Mouse (Mus musculus): ENCODE data around the gene Morn3. TPM values are rescaled to one million over a fixed set of nuclear protein-coding genes. Genes with fewer than 3 reads are reported as not detected.
"Not testable (repeated sequence)": the region's sequence is repeated elsewhere in the genome, so short reads cannot be mapped to it uniquely, and the experiment has no call there.

Morn3 gene
- polyA plus RNA-seq, 1 experiment from 2014 or later: not detected

DNA sequence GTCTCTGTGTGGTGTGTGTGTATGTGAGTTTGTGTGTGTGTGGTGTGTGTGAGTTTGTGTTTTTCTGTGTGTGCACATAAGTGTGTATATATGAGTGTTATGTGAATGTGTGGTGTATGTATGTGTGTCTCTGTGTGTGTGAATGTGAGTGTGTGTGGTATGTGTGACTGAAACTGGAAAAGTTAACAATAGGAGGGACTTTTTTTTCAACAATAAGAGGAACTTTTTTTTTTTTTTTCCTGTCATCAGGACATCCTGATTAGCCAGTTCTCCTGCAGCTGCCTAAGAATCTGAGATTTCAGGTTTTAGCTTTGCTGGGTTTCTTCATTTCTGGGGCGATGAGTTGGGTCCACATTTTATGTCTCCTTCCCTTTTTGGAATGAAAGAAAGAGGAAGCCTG, 32.8 kb upstream of the Morn3 start:
- 75% methylated on average over 1 of the region's 1 CpGs for WGBS
- 0 out of 2 replicates have a peak overlapping the region, but pooled peaks have one; percentile 14 for H3K4me2 ChIP-seq
- ATAC-seq (ENCODE audit: extremely low read depth, insufficient number of reproducible peaks, low FRiP score, low TSS enrichment): no peak
- H3K4me3 ChIP-seq: no peak overlapping the region
- H3K36me3 ChIP-seq: 0 out of 2 replicates have a peak, but pooled peaks cover 4% of the 10 kb centered on the region
- peak overlapping the region; percentile 64 for H3K27ac ChIP-seq (replicated peaks)
- no peak overlapping the region for H3K9ac ChIP-seq
- peaks cover 4% of the 10 kb centered on the region; the same call in 1 of the 2 replicates for H3K9me3 ChIP-seq
- H3K27me3 ChIP-seq (replicated peaks): no peaks in the 10 kb centered on the region
- H3K4me1 ChIP-seq: peaks cover 39% of the 10 kb centered on the region

GRCm38 (mm10) chr5:123076419-123077281, 29.8 kb upstream of the Morn3 start:
- no peaks in the 10 kb centered on the region for H3K27me3 ChIP-seq (replicated peaks)
- peak; percentile 56 for ATAC-seq (ENCODE audit: extremely low read depth, insufficient number of reproducible peaks, low FRiP score, low TSS enrichment)

GRCm38 (mm10) chr5:123075576-123076418, 29.0 kb upstream of the Morn3 start:
- 0 out of 2 replicates have a peak, but pooled peaks cover 4% of the 10 kb centered on the region for H3K36me3 ChIP-seq
- ATAC-seq (ENCODE audit: extremely low read depth, insufficient number of reproducible peaks, low FRiP score, low TSS enrichment): peak; percentile 92
- peak overlapping the region; percentile 72 for H3K27ac ChIP-seq (replicated peaks)
- peaks cover 31% of the 10 kb centered on the region for H3K4me1 ChIP-seq
- H3K4me2 ChIP-seq: peak overlapping the region; percentile 97
- no peaks in the 10 kb centered on the region for H3K27me3 ChIP-seq (replicated peaks)
- H3K4me3 ChIP-seq: peak overlapping the region; percentile 78
- 5% methylated on average over 44 of the region's 45 CpGs for WGBS
- peaks cover 4% of the 10 kb centered on the region; the same call in 1 of the 2 replicates for H3K9me3 ChIP-seq
- peak overlapping the region; percentile 86 for H3K9ac ChIP-seq

More at GRCm38 (mm10) chr5:123076419-123077281, 29.8 kb upstream of the Morn3 start:
- H3K36me3 ChIP-seq: 0 out of 2 replicates have a peak, but pooled peaks cover 4% of the 10 kb centered on the region
- under 1% methylated on average over 35 of the region's 35 CpGs for WGBS
- peak overlapping the region; percentile 78 for H3K4me3 ChIP-seq
- H3K27ac ChIP-seq (replicated peaks): peak overlapping the region; percentile 66
- H3K9ac ChIP-seq: peak overlapping the region; percentile 86
- peaks cover 4% of the 10 kb centered on the region; the same call in 1 of the 2 replicates for H3K9me3 ChIP-seq
- H3K4me1 ChIP-seq: peaks cover 31% of the 10 kb centered on the region
- peak overlapping the region; percentile 97 for H3K4me2 ChIP-seq

- Histone ChIP-seq H3K9me3 (no peaks in the 10 kb centered on the region), H3K27me3 (replicated peaks) (no peaks in the 10 kb centered on the region), H3K36me3 (no peaks in the 10 kb centered on the region), H3K4me2 (no peak overlapping the region), H3K4me3 (no peak overlapping the region), H3K4me1 (peaks cover 15% of the 10 kb centered on the region), H3K9ac (no peak overlapping the region), H3K27ac (replicated peaks) (no peak overlapping the region)
- no peak for ATAC-seq (ENCODE audit: extremely low read depth, insufficient number of reproducible peaks, low FRiP score, low TSS enrichment)
- WGBS: 83% methylated on average over 2 of the region's 2 CpGs
Observed at GRCm38 (mm10) chr5:123068714-123069113, 21.9 kb upstream of the Morn3 start.

GRCm38 (mm10) chr5:123068115-123068514, 21.3 kb upstream of the Morn3 start, which contains the start of gene Tmem120b:
Gene Tmem120b (plus strand): TSS chr5:123068415.
- Histone ChIP-seq H3K4me1 (peaks cover 15% of the 10 kb centered on the region), H3K36me3 (no peaks in the 10 kb centered on the region), H3K4me3 (no peak within 1 kb of the TSS), H3K9ac (0 out of 2 replicates have a peak within 1 kb of the TSS, but pooled peaks have one; percentile 19), H3K27ac (replicated peaks) (peak within 1 kb of the TSS; percentile 84), H3K27me3 (replicated peaks) (no peaks in the 10 kb centered on the region), H3K9me3 (no peaks in the 10 kb centered on the region), H3K4me2 (peak within 1 kb of the TSS; percentile 31; the same call in 1 of the 2 replicates)
- WGBS: 80% methylated on average over 12 of the region's 12 CpGs
- no peak for ATAC-seq (ENCODE audit: extremely low read depth, insufficient number of reproducible peaks, low FRiP score, low TSS enrichment)

DNA sequence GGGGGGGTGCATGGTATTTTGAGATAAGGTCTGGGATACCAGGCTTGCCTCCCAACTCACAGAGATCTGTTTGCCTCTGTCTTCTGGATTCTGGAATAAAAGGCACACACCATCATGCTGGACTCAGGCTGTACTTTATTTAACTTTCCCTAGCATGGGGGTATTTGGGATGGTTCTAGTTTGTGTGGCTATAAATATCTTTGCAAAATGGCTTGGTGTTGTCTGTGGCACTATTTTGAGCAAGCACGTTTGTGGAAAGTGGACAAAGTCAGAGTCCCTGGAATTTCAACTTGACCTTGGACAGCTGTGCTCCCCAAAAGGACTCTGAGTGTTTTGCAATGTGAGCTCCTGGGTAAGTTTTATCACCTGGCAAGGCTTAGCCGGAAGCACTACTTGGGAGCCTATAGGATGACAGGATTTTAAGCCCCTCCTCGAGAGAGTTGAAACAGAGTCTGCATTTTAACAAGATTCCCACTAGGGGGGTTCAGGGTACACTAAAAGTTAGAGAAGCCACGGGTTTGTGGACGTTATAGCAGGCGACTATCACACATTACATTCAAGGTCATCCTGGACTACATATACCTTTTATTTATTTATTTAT, 20.7 kb upstream of the Morn3 start:
- no peak overlapping the region for H3K4me3 ChIP-seq
- H3K27me3 ChIP-seq (replicated peaks): no peaks in the 10 kb centered on the region
- no peaks in the 10 kb centered on the region for H3K36me3 ChIP-seq
- peaks cover 15% of the 10 kb centered on the region for H3K4me1 ChIP-seq
- 11% methylated on average over 6 of the region's 6 CpGs for WGBS
- ATAC-seq (ENCODE audit: extremely low read depth, insufficient number of reproducible peaks, low FRiP score, low TSS enrichment): peak; percentile 46
- H3K9me3 ChIP-seq: no peaks in the 10 kb centered on the region
- peak overlapping the region; percentile 31; the same call in 1 of the 2 replicates for H3K4me2 ChIP-seq
- peak overlapping the region; percentile 84 for H3K27ac ChIP-seq (replicated peaks)
- no peak overlapping the region for H3K9ac ChIP-seq

- Histone ChIP-seq H3K9ac (peak overlapping the region; percentile 30; the same call in 1 of the 2 replicates), H3K4me2 (no peak overlapping the region), H3K27ac (replicated peaks) (no peak overlapping the region), H3K27me3 (replicated peaks) (no peaks in the 10 kb centered on the region), H3K4me1 (peaks cover 31% of the 10 kb centered on the region), H3K4me3 (no peak overlapping the region), H3K9me3 (no peaks in the 10 kb centered on the region), H3K36me3 (no peaks in the 10 kb centered on the region)
- WGBS: 30% methylated on average over 6 of the region's 6 CpGs
- no peak for ATAC-seq (ENCODE audit: extremely low read depth, insufficient number of reproducible peaks, low FRiP score, low TSS enrichment)
Observed at GRCm38 (mm10) chr5:123064207-123064606, 17.4 kb upstream of the Morn3 start.

GRCm38 (mm10) chr5:123063141-123063540, 16.3 kb upstream of the Morn3 start:
- Histone ChIP-seq H3K4me2 (no peak overlapping the region), H3K9ac (no peak overlapping the region), H3K4me3 (no peak overlapping the region), H3K9me3 (no peaks in the 10 kb centered on the region), H3K27me3 (replicated peaks) (no peaks in the 10 kb centered on the region), H3K36me3 (no peaks in the 10 kb centered on the region), H3K4me1 (peaks cover 35% of the 10 kb centered on the region), H3K27ac (replicated peaks) (no peak overlapping the region)
- WGBS: 79% methylated on average over 3 of the region's 3 CpGs
- ATAC-seq (ENCODE audit: extremely low read depth, insufficient number of reproducible peaks, low FRiP score, low TSS enrichment): no peak

- not testable (repeated sequence) for H3K4me2 ChIP-seq; H3K4me3 ChIP-seq; H3K27me3 ChIP-seq (replicated peaks); ATAC-seq (ENCODE audit: extremely low read depth, insufficient number of reproducible peaks, low FRiP score, low TSS enrichment); H3K9ac ChIP-seq; H3K36me3 ChIP-seq; H3K27ac ChIP-seq (replicated peaks); H3K9me3 ChIP-seq
- 78% methylated on average over 6 of the region's 6 CpGs for WGBS
- peaks cover 29% of the 10 kb centered on the region for H3K4me1 ChIP-seq
Observed at GRCm38 (mm10) chr5:123061402-123061749, 14.6 kb upstream of the Morn3 start.

DNA sequence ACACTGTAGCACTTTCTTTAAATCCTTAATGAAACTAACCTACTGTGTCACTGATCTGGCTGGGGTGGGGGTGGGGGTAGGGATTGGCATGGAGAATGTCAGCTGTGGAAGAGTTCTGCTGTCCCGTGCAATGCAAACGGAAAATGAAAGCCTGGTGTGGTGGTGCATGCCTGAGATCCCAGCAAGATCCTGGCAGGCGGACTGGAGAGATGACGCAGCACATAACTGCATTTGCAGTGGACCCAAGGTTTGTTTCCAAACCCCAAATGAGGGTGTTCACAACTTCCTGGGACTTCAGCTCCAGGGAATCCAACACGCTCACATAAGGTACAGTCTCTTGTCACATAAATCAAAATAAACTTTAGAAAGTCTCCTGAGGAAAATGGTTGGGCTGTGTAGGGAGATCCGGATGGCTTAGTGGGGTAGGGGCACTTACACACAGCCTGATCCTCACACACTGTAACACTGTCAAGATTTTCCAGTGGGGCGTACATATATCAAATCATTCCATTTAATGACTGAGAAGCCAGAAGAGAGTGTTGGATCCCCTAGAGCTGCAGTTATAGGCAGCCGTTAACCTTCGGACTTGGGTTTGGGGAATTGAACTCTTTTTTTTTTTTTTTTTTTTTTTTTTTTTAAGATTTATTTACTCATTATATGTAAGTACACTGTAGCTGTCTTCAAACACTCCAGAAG, 14.0 kb upstream of the Morn3 start:
- H3K27ac ChIP-seq (replicated peaks): peak overlapping the region; percentile 92
- no peaks in the 10 kb centered on the region for H3K9me3 ChIP-seq
- H3K9ac ChIP-seq: peak overlapping the region; percentile 67
- H3K4me2 ChIP-seq: peak overlapping the region; percentile 64
- no peak for ATAC-seq (ENCODE audit: extremely low read depth, insufficient number of reproducible peaks, low FRiP score, low TSS enrichment)
- H3K4me1 ChIP-seq: peaks cover 29% of the 10 kb centered on the region
- H3K4me3 ChIP-seq: peak overlapping the region; percentile 32
- H3K27me3 ChIP-seq (replicated peaks): no peaks in the 10 kb centered on the region
- 57% methylated on average over 9 of the region's 9 CpGs for WGBS
- no peaks in the 10 kb centered on the region for H3K36me3 ChIP-seq

Measured in heart, embryonic 13.5 days (tissue).